Mouse (Mus musculus): Measurements from ENCODE around the gene Gan. TPM values are rescaled to one million over a fixed set of nuclear protein-coding genes. Genes with fewer than 3 reads are reported as not detected.

Gan gene
- polyA plus RNA-seq, 1 experiment, result 8.4 TPM

GRCm38 (mm10) chr8:117156149-117156548 lies 1.8 kb upstream of the Gan start:
- Histone ChIP-seq H3K27ac (ENCODE audit: insufficient read depth, low read length) (no peak overlapping the region), H3K4me3 (ENCODE audit: insufficient read depth, low read length) (no peak overlapping the region; the same call in 1 of the 2 replicates), H3K4me1 (ENCODE audit: control insufficient read depth, insufficient read depth, low read length) (peaks cover 7% of the 10 kb centered on the region)
- TF ChIP-seq POLR2A (IDR thresholded peaks at IDR 0.05; ENCODE audit: extremely low read depth, insufficient read depth, low read length), result no peak
- TF ChIP-seq CTCF (IDR thresholded peaks at IDR 0.05; ENCODE audit: extremely low read depth, insufficient read depth, low read length), result no peak

GRCm38 (mm10) chr8:117156866-117157768 lies 818 bp upstream of the Gan start:
- no peak for TF ChIP-seq POLR2A (IDR thresholded peaks at IDR 0.05; ENCODE audit: extremely low read depth, insufficient read depth, low read length)
- TF ChIP-seq CTCF (IDR thresholded peaks at IDR 0.05; ENCODE audit: extremely low read depth, insufficient read depth, low read length), result no peak
- Histone ChIP-seq H3K27ac (ENCODE audit: insufficient read depth, low read length) (peak overlapping the region; percentile 20; the same call in 1 of the 2 replicates), H3K4me3 (ENCODE audit: insufficient read depth, low read length) (peak overlapping the region; percentile 91), H3K4me1 (ENCODE audit: control insufficient read depth, insufficient read depth, low read length) (peaks cover 7% of the 10 kb centered on the region)

GRCm38 (mm10) chr8:117157769-117158091 lies 205 bp upstream of the Gan start:
- Histone ChIP-seq H3K4me1 (ENCODE audit: control insufficient read depth, insufficient read depth, low read length) (peaks cover 7% of the 10 kb centered on the region), H3K27ac (ENCODE audit: insufficient read depth, low read length) (peak overlapping the region; percentile 20; the same call in 1 of the 2 replicates), H3K4me3 (ENCODE audit: insufficient read depth, low read length) (peak overlapping the region; percentile 91)
- no peak for TF ChIP-seq CTCF (IDR thresholded peaks at IDR 0.05; ENCODE audit: extremely low read depth, insufficient read depth, low read length)
- peak; percentile 91 for TF ChIP-seq POLR2A (IDR thresholded peaks at IDR 0.05; ENCODE audit: extremely low read depth, insufficient read depth, low read length)

GRCm38 (mm10) chr8:117159031-117159430 lies 1.1 kb downstream of the Gan start:
- TF ChIP-seq POLR2A (IDR thresholded peaks at IDR 0.05; ENCODE audit: extremely low read depth, insufficient read depth, low read length), result no peak
- TF ChIP-seq CTCF (IDR thresholded peaks at IDR 0.05; ENCODE audit: extremely low read depth, insufficient read depth, low read length), result no peak
- H3K4me3 ChIP-seq (ENCODE audit: insufficient read depth, low read length), result no peak overlapping the region; the same call in 1 of the 2 replicates
- peaks cover 7% of the 10 kb centered on the region for H3K4me1 ChIP-seq (ENCODE audit: control insufficient read depth, insufficient read depth, low read length)
- H3K27ac ChIP-seq (ENCODE audit: insufficient read depth, low read length), result no peak overlapping the region

GRCm38 (mm10) chr8:117164912-117165311 lies 7.0 kb downstream of the Gan start:
- H3K27ac ChIP-seq (ENCODE audit: insufficient read depth, low read length), result no peak overlapping the region
- no peak for TF ChIP-seq CTCF (IDR thresholded peaks at IDR 0.05; ENCODE audit: extremely low read depth, insufficient read depth, low read length)
- TF ChIP-seq POLR2A (IDR thresholded peaks at IDR 0.05; ENCODE audit: extremely low read depth, insufficient read depth, low read length), result no peak
- peaks cover 2% of the 10 kb centered on the region; the same call in 1 of the 2 replicates for H3K4me1 ChIP-seq (ENCODE audit: control insufficient read depth, insufficient read depth, low read length)
- H3K4me3 ChIP-seq (ENCODE audit: insufficient read depth, low read length), result no peak overlapping the region

- Histone ChIP-seq H3K27ac (ENCODE audit: insufficient read depth, low read length) (no peak overlapping the region), H3K4me1 (ENCODE audit: control insufficient read depth, insufficient read depth, low read length) (peaks cover 2% of the 10 kb centered on the region; the same call in 1 of the 2 replicates), H3K4me3 (ENCODE audit: insufficient read depth, low read length) (no peak overlapping the region)
- TF ChIP-seq CTCF (IDR thresholded peaks at IDR 0.05; ENCODE audit: extremely low read depth, insufficient read depth, low read length) (no peak), POLR2A (IDR thresholded peaks at IDR 0.05; ENCODE audit: extremely low read depth, insufficient read depth, low read length) (no peak)
Measured at GRCm38 (mm10) chr8:117165542-117165941, 7.6 kb downstream of the Gan start.

GRCm38 (mm10) chr8:117166515-117166914 lies 8.6 kb downstream of the Gan start:
- Histone ChIP-seq H3K4me3 (ENCODE audit: insufficient read depth, low read length) (no peak overlapping the region), H3K4me1 (ENCODE audit: control insufficient read depth, insufficient read depth, low read length) (peaks cover 2% of the 10 kb centered on the region; the same call in 1 of the 2 replicates), H3K27ac (ENCODE audit: insufficient read depth, low read length) (no peak overlapping the region)
- no peak for TF ChIP-seq CTCF (IDR thresholded peaks at IDR 0.05; ENCODE audit: extremely low read depth, insufficient read depth, low read length)
- no peak for TF ChIP-seq POLR2A (IDR thresholded peaks at IDR 0.05; ENCODE audit: extremely low read depth, insufficient read depth, low read length)

- TF ChIP-seq POLR2A (IDR thresholded peaks at IDR 0.05; ENCODE audit: extremely low read depth, insufficient read depth, low read length), result no peak
- TF ChIP-seq CTCF (IDR thresholded peaks at IDR 0.05; ENCODE audit: extremely low read depth, insufficient read depth, low read length), result no peak
Measured at GRCm38 (mm10) chr8:117167243-117167883, 9.4 kb downstream of the Gan start.

GRCm38 (mm10) chr8:117168378-117168777 lies 10.4 kb downstream of the Gan start:
- TF ChIP-seq CTCF (IDR thresholded peaks at IDR 0.05; ENCODE audit: extremely low read depth, insufficient read depth, low read length), result no peak
- no peak for TF ChIP-seq POLR2A (IDR thresholded peaks at IDR 0.05; ENCODE audit: extremely low read depth, insufficient read depth, low read length)
- Histone ChIP-seq H3K4me1 (ENCODE audit: control insufficient read depth, insufficient read depth, low read length) (peaks cover 2% of the 10 kb centered on the region; the same call in 1 of the 2 replicates), H3K27ac (ENCODE audit: insufficient read depth, low read length) (no peak overlapping the region), H3K4me3 (ENCODE audit: insufficient read depth, low read length) (no peak overlapping the region)

More at GRCm38 (mm10) chr8:117167243-117167883, 9.4 kb downstream of the Gan start:
- Histone ChIP-seq H3K4me3 (ENCODE audit: insufficient read depth, low read length) (no peak overlapping the region), H3K27ac (ENCODE audit: insufficient read depth, low read length) (no peak overlapping the region), H3K4me1 (ENCODE audit: control insufficient read depth, insufficient read depth, low read length) (peaks cover 2% of the 10 kb centered on the region; the same call in 1 of the 2 replicates)
